Mouse (Mus musculus): ENCODE results near the gene Galc.

DNA sequence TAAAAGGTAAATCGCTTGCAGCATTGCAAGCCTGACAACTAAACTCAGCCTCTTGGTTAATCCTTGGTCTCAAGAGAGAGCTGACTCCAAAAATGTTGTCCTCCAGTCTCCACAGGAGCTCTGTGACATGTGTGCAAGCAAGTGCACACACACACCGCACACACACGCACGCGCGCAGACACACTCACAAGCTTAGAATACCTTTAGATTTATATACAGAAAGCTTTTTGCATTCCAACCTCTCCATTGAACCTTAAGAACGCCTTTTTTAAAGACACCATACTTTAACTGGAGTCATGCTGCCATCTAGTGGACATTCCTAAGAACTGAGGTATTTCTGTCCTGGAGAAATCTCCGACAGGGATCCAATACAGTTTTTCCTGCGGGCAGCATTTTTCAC, 77.5 kb downstream of the Galc start:
- TF ChIP-seq POLR2A (IDR thresholded peaks at IDR 0.05; ENCODE audit: low read depth, low read length) (no peak), CTCF (IDR thresholded peaks at IDR 0.05; ENCODE audit: extremely low read depth, insufficient read length, insufficient replicate concordance, low read depth, low read length) (peak; percentile 44; the same call in 1 of the 2 replicates)
